Mouse (Mus musculus): ENCODE results near the gene Lin52. TPM values are rescaled to one million over a fixed set of nuclear protein-coding genes. Genes with fewer than 3 reads are reported as not detected.
A peak's percentile ranks its signal among the peaks of the same experiment; 100 is the strongest.

The Lin52 gene
- polyA plus RNA-seq, 1 experiment from 2014 or later, result 8.5 TPM

DNA sequence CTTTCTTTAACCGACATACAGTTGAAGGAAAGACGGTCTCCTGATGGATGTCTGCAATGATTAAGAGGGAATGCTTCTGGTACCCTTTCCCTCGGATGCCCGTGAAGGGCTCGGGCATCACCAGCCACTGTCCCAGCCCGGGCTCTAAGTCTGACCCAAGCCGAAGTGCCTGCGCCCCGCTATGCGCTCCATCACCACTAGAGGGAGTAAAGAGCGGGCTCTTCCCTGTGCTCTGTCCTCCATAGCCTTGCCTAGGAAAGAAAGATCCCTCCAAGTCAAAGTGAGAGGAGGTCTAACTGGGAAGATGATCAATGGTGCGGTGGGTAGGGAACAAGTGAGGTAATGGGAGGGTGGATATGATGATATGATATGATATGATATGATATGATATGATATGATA, 94.8 kb downstream of the Lin52 start:
- Histone ChIP-seq H3K27me3 (ENCODE audit: control insufficient read depth, insufficient read depth, low read length) (no peaks in the 10 kb centered on the region), H3K4me1 (replicated peaks; ENCODE audit: control insufficient read depth, insufficient read depth) (no peaks in the 10 kb centered on the region), H3K9ac (ENCODE audit: low read length) (no peak overlapping the region), H3K36me3 (ENCODE audit: control insufficient read depth, insufficient read depth, low read length) (no peaks in the 10 kb centered on the region), H3K4me2 (replicated peaks; ENCODE audit: low read depth) (no peak overlapping the region), H3K9me3 (ENCODE audit: control insufficient read depth, low read length) (no peaks in the 10 kb centered on the region), H3K27ac (replicated peaks) (no peak overlapping the region), H3K4me3 (ENCODE audit: low read depth, low read length) (no peak overlapping the region)
- peak; percentile 98 for TF ChIP-seq CTCF (IDR thresholded peaks at IDR 0.05; ENCODE audit: low read depth)
- TF ChIP-seq EP300 (optimal IDR thresholded peaks at IDR 0.05), result no peak
- WGBS, result 4% methylated on average over 12 of the region's 12 CpGs
- peak; percentile 74 for ATAC-seq (ENCODE audit: low FRiP score, low TSS enrichment)
- DNase-seq (ENCODE audit: low spot score), result peak; percentile 73

DNA sequence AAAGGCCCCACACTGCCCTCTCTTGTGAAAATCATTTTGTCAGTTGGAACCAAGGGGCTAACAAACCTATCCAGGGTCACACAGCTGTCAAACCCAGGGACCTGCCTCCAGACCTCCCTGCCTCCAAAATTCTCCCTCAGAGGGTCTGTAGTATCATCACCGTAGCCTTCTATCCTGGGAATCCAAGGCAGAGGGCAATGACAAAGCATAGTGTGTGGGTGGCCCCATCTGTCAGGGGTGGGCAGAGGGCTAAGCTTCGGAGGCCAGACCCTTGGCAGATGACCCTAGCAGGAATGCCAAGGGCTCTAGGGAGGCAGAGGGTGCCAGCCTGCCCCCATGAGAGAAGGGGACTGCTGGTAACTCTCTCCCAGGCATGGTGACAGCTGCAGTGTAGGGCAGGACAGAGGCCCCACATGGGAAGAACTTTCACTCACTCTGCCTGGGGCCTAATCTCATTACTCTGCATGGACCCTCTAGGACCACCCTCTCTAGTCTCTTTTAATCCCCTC, 95.4 kb downstream of the Lin52 start:
- WGBS, result 74% methylated on average over 2 of the region's 2 CpGs
- no peak overlapping the region for H3K4me2 ChIP-seq (replicated peaks; ENCODE audit: low read depth)
- H3K4me3 ChIP-seq (ENCODE audit: low read depth, low read length), result no peak overlapping the region
- no peak for TF ChIP-seq EP300 (optimal IDR thresholded peaks at IDR 0.05)
- TF ChIP-seq CTCF (IDR thresholded peaks at IDR 0.05; ENCODE audit: low read depth), result no peak
- H3K9ac ChIP-seq (ENCODE audit: low read length), result no peak overlapping the region
- H3K36me3 ChIP-seq (ENCODE audit: control insufficient read depth, insufficient read depth, low read length), result no peaks in the 10 kb centered on the region
- no peak overlapping the region for H3K27ac ChIP-seq (replicated peaks)
- no peaks in the 10 kb centered on the region for H3K27me3 ChIP-seq (ENCODE audit: control insufficient read depth, insufficient read depth, low read length)
- no peak for DNase-seq (ENCODE audit: low spot score)
- no peak for ATAC-seq (ENCODE audit: low FRiP score, low TSS enrichment)
- no peaks in the 10 kb centered on the region for H3K9me3 ChIP-seq (ENCODE audit: control insufficient read depth, low read length)
- no peaks in the 10 kb centered on the region for H3K4me1 ChIP-seq (replicated peaks; ENCODE audit: control insufficient read depth, insufficient read depth)

DNA sequence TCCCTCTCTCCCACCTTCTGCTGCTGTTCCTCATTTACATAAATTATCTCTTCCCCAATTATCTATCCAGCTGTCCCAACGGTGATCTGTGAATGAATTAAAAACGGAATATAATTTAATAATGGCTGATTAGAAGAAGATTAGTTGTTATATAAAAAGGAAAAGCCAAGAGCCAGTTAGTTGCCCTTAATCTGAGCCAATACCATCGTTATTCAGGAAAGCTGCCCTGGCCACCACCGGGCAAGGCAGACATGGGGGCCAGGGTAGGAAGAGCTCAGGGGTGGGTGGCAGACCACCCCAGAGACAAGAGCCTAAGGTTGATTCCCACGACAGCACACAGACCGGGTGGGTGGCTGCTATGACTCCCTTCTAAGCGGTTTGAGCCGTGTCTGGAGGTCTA, 97.0 kb downstream of the Lin52 start:
- H3K27me3 ChIP-seq (ENCODE audit: control insufficient read depth, insufficient read depth, low read length), result no peaks in the 10 kb centered on the region
- no peak for DNase-seq (ENCODE audit: low spot score)
- H3K36me3 ChIP-seq (ENCODE audit: control insufficient read depth, insufficient read depth, low read length), result no peaks in the 10 kb centered on the region
- no peak overlapping the region for H3K4me2 ChIP-seq (replicated peaks; ENCODE audit: low read depth)
- ATAC-seq (ENCODE audit: low FRiP score, low TSS enrichment), result no peak
- no peaks in the 10 kb centered on the region for H3K9me3 ChIP-seq (ENCODE audit: control insufficient read depth, low read length)
- no peak overlapping the region for H3K27ac ChIP-seq (replicated peaks)
- WGBS, result 50% methylated on average over 8 of the region's 8 CpGs
- H3K4me1 ChIP-seq (replicated peaks; ENCODE audit: control insufficient read depth, insufficient read depth), result no peaks in the 10 kb centered on the region
- H3K4me3 ChIP-seq (ENCODE audit: low read depth, low read length), result no peak overlapping the region
- TF ChIP-seq CTCF (IDR thresholded peaks at IDR 0.05; ENCODE audit: low read depth), result no peak
- H3K9ac ChIP-seq (ENCODE audit: low read length), result no peak overlapping the region

DNA sequence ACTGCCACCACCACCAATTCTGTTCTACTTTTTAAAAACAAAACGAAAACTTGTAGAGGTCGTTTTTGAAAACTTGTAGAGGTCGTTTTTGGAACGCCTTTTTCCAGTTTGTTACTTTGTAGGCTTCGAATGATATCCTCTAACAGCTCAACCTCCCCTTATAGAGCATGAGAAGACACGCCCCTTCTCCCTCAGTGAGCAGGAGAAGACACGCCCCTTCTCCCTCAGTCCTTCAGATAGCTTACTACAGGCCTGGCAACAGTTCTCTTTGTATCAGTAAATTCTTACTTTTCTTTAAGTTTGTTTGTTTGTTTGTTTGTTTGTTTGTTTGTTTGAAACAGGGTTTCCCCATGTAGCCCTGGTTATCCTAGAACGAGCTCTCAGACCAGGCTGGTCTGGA, 104.0 kb downstream of the Lin52 start:
- no peaks in the 10 kb centered on the region for H3K27me3 ChIP-seq (ENCODE audit: control insufficient read depth, insufficient read depth, low read length)
- no peaks in the 10 kb centered on the region for H3K9me3 ChIP-seq (ENCODE audit: control insufficient read depth, low read length)
- no peak for TF ChIP-seq EP300 (optimal IDR thresholded peaks at IDR 0.05)
- TF ChIP-seq CTCF (IDR thresholded peaks at IDR 0.05; ENCODE audit: low read depth), result no peak
- DNase-seq (ENCODE audit: low spot score) (no peak), ATAC-seq (ENCODE audit: low FRiP score, low TSS enrichment) (no peak)
- no peaks in the 10 kb centered on the region for H3K4me1 ChIP-seq (replicated peaks; ENCODE audit: control insufficient read depth, insufficient read depth)
- H3K4me3 ChIP-seq (ENCODE audit: low read depth, low read length), result no peak overlapping the region
- H3K4me2 ChIP-seq (replicated peaks; ENCODE audit: low read depth), result no peak overlapping the region
- no peak overlapping the region for H3K27ac ChIP-seq (replicated peaks)
- H3K9ac ChIP-seq (ENCODE audit: low read length), result no peak overlapping the region
- 49% methylated on average over 8 of the region's 8 CpGs for WGBS
- H3K36me3 ChIP-seq (ENCODE audit: control insufficient read depth, insufficient read depth, low read length), result no peaks in the 10 kb centered on the region

DNA sequence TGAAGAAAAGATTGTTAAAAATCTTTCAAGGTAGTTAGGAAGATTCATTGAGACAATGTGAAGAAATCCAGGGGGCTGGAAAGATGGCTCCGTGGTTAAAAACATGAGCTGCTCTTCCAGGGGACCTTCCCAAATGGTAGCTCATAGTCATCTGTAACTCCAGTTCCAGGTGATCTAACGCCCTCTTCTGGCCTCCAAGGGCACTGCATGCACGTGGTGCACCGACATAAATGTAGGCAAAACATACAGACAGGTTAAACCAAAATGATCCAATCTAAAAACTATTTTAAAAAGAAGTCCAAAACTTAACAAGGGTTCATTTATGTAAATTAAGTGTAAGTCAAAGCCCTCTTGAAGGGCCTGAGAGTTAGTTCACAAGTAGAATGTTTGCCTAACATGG, 111.3 kb downstream of the Lin52 start:
- TF ChIP-seq CTCF (IDR thresholded peaks at IDR 0.05; ENCODE audit: low read depth), result peak; percentile 24
- TF ChIP-seq EP300 (optimal IDR thresholded peaks at IDR 0.05), result no peak
- ATAC-seq (ENCODE audit: low FRiP score, low TSS enrichment) (no peak), DNase-seq (ENCODE audit: low spot score) (no peak)
- no peak overlapping the region for H3K27ac ChIP-seq (replicated peaks)
- no peak overlapping the region for H3K9ac ChIP-seq (ENCODE audit: low read length)
- WGBS, result 49% methylated on average over 4 of the region's 4 CpGs
- H3K36me3 ChIP-seq (ENCODE audit: control insufficient read depth, insufficient read depth, low read length), result no peaks in the 10 kb centered on the region
- no peaks in the 10 kb centered on the region for H3K27me3 ChIP-seq (ENCODE audit: control insufficient read depth, insufficient read depth, low read length)
- no peak overlapping the region for H3K4me3 ChIP-seq (ENCODE audit: low read depth, low read length)
- no peaks in the 10 kb centered on the region for H3K9me3 ChIP-seq (ENCODE audit: control insufficient read depth, low read length)
- no peak overlapping the region for H3K4me2 ChIP-seq (replicated peaks; ENCODE audit: low read depth)
- no peaks in the 10 kb centered on the region for H3K4me1 ChIP-seq (replicated peaks; ENCODE audit: control insufficient read depth, insufficient read depth)

DNA sequence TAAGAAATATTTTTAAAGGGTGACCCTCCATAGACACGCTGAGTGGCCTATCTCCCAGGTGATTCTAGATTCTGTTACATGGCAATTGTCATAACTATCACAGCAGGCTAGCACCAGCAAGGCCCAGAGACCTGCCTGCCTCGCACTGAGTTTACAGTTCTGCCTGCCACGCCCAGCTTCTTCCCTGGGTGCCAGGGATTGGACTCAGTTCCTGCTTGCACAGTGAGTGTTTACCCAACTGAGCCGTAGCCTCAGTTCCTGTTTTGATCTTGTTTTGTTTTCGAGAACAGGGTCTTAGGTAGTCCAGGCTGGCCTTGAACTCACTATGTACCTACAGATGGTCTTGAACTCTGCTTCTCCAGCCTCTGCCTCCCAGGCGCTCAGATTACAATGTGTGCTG, 116.4 kb downstream of the Lin52 start:
- Histone ChIP-seq H3K36me3 (ENCODE audit: control insufficient read depth, insufficient read depth, low read length) (no peaks in the 10 kb centered on the region), H3K4me1 (replicated peaks; ENCODE audit: control insufficient read depth, insufficient read depth) (no peaks in the 10 kb centered on the region), H3K27me3 (ENCODE audit: control insufficient read depth, insufficient read depth, low read length) (peaks cover 12% of the 10 kb centered on the region), H3K4me2 (replicated peaks; ENCODE audit: low read depth) (no peak overlapping the region), H3K9me3 (ENCODE audit: control insufficient read depth, low read length) (no peaks in the 10 kb centered on the region), H3K4me3 (ENCODE audit: low read depth, low read length) (no peak overlapping the region), H3K27ac (replicated peaks) (no peak overlapping the region), H3K9ac (ENCODE audit: low read length) (no peak overlapping the region)
- WGBS, result 56% methylated on average over 6 of the region's 6 CpGs
- TF ChIP-seq CTCF (IDR thresholded peaks at IDR 0.05; ENCODE audit: low read depth), result no peak
- TF ChIP-seq EP300 (optimal IDR thresholded peaks at IDR 0.05), result no peak
- no peak for DNase-seq (ENCODE audit: low spot score)
- ATAC-seq (ENCODE audit: low FRiP score, low TSS enrichment), result no peak
